Mouse (Mus musculus): ENCODE measurements around the gene Sprr2e. TPM values are rescaled to one million over a fixed set of nuclear protein-coding genes. Genes with fewer than 3 reads are reported as not detected.

Sprr2e gene
- polyA plus RNA-seq (2014; fragmentation: Nextera tagmentation; extraction: Ambion mirVana) = not detected in 2 replicates

- no peak within 1 kb of the TSS for H3K4me3 ChIP-seq (ENCODE audit: low read depth, low read length)
- H3K27ac ChIP-seq (replicated peaks; ENCODE audit: low read depth, low read length) = no peak within 1 kb of the TSS
- H3K9me3 ChIP-seq (ENCODE audit: control insufficient read depth, low read length) = no peaks in the 10 kb centered on the region
- no peak within 1 kb of the TSS for H3K9ac ChIP-seq (ENCODE audit: low read depth, low read length)
- 75% methylated on average over 2 of the region's 2 CpGs for WGBS
- no peaks in the 10 kb centered on the region for H3K27me3 ChIP-seq (replicated peaks; ENCODE audit: control insufficient read depth, insufficient read depth, low read length)
- DNase-seq (ENCODE audit: low spot score) (no peak), ATAC-seq (ENCODE audit: low read depth) (no peak)
- no peak within 1 kb of the TSS for H3K4me2 ChIP-seq (ENCODE audit: low read depth, low read length)
- no peaks in the 10 kb centered on the region for H3K36me3 ChIP-seq (ENCODE audit: control insufficient read depth, insufficient read depth, low read length)
- no peaks in the 10 kb centered on the region for H3K4me1 ChIP-seq (ENCODE audit: control insufficient read depth, insufficient read depth, low read length)
These were observed at the start of gene Sprr2e for GRCm38 (mm10) chr3:92351843-92352242. Gene Sprr2e (plus strand): TSS chr3:92352143.

- Histone ChIP-seq H3K27me3 (replicated peaks; ENCODE audit: control insufficient read depth, insufficient read depth, low read length) (no peaks in the 10 kb centered on the region), H3K9ac (ENCODE audit: low read depth, low read length) (no peak overlapping the region), H3K36me3 (ENCODE audit: control insufficient read depth, insufficient read depth, low read length) (no peaks in the 10 kb centered on the region), H3K4me2 (ENCODE audit: low read depth, low read length) (no peak overlapping the region), H3K4me3 (ENCODE audit: low read depth, low read length) (no peak overlapping the region), H3K4me1 (ENCODE audit: control insufficient read depth, insufficient read depth, low read length) (no peaks in the 10 kb centered on the region), H3K9me3 (ENCODE audit: control insufficient read depth, low read length) (no peaks in the 10 kb centered on the region), H3K27ac (replicated peaks; ENCODE audit: low read depth, low read length) (no peak overlapping the region)
- ATAC-seq (ENCODE audit: low read depth) (no peak), DNase-seq (ENCODE audit: low spot score) (no peak)
- WGBS = 90% methylated on average over 1 of the region's 1 CpGs
These were observed 44.5 kb upstream of the Sprr2e start for GRCm38 (mm10) chr3:92307406-92307805.

GRCm38 (mm10) chr3:92316320-92316719 is 35.6 kb upstream of the Sprr2e start, which contains the start of gene Sprr2b:
Gene Sprr2b (plus strand): TSS chr3:92316620.
- DNase-seq (ENCODE audit: low spot score) (no peak), ATAC-seq (ENCODE audit: low read depth) (no peak)
- 65% methylated on average over 2 of the region's 2 CpGs for WGBS
- Histone ChIP-seq H3K4me1 (ENCODE audit: control insufficient read depth, insufficient read depth, low read length) (no peaks in the 10 kb centered on the region), H3K9me3 (ENCODE audit: control insufficient read depth, low read length) (no peaks in the 10 kb centered on the region), H3K4me3 (ENCODE audit: low read depth, low read length) (no peak within 1 kb of the TSS), H3K4me2 (ENCODE audit: low read depth, low read length) (no peak within 1 kb of the TSS), H3K9ac (ENCODE audit: low read depth, low read length) (no peak within 1 kb of the TSS), H3K27me3 (replicated peaks; ENCODE audit: control insufficient read depth, insufficient read depth, low read length) (no peaks in the 10 kb centered on the region), H3K27ac (replicated peaks; ENCODE audit: low read depth, low read length) (no peak within 1 kb of the TSS), H3K36me3 (ENCODE audit: control insufficient read depth, insufficient read depth, low read length) (no peaks in the 10 kb centered on the region)

GRCm38 (mm10) chr3:92317384-92317783 is 34.6 kb upstream of the Sprr2e start:
- Histone ChIP-seq H3K4me1 (ENCODE audit: control insufficient read depth, insufficient read depth, low read length) (no peaks in the 10 kb centered on the region), H3K36me3 (ENCODE audit: control insufficient read depth, insufficient read depth, low read length) (no peaks in the 10 kb centered on the region), H3K9ac (ENCODE audit: low read depth, low read length) (no peak overlapping the region), H3K9me3 (ENCODE audit: control insufficient read depth, low read length) (no peaks in the 10 kb centered on the region), H3K4me2 (ENCODE audit: low read depth, low read length) (no peak overlapping the region), H3K4me3 (ENCODE audit: low read depth, low read length) (no peak overlapping the region), H3K27ac (replicated peaks; ENCODE audit: low read depth, low read length) (no peak overlapping the region), H3K27me3 (replicated peaks; ENCODE audit: control insufficient read depth, insufficient read depth, low read length) (no peaks in the 10 kb centered on the region)
- WGBS = 67% methylated on average over 2 of the region's 2 CpGs
- no peak for DNase-seq (ENCODE audit: low spot score)
- no peak for ATAC-seq (ENCODE audit: low read depth)

- no peak overlapping the region for H3K27ac ChIP-seq (replicated peaks; ENCODE audit: low read depth, low read length)
- H3K4me1 ChIP-seq (ENCODE audit: control insufficient read depth, insufficient read depth, low read length) = no peaks in the 10 kb centered on the region
- no peaks in the 10 kb centered on the region for H3K9me3 ChIP-seq (ENCODE audit: control insufficient read depth, low read length)
- DNase-seq (ENCODE audit: low spot score) (no peak), ATAC-seq (ENCODE audit: low read depth) (no peak)
- H3K4me2 ChIP-seq (ENCODE audit: low read depth, low read length) = no peak overlapping the region
- no peak overlapping the region for H3K9ac ChIP-seq (ENCODE audit: low read depth, low read length)
- no peak overlapping the region for H3K4me3 ChIP-seq (ENCODE audit: low read depth, low read length)
- WGBS = 71% methylated on average over 1 of the region's 1 CpGs
- no peaks in the 10 kb centered on the region for H3K27me3 ChIP-seq (replicated peaks; ENCODE audit: control insufficient read depth, insufficient read depth, low read length)
- no peaks in the 10 kb centered on the region for H3K36me3 ChIP-seq (ENCODE audit: control insufficient read depth, insufficient read depth, low read length)
These were observed 15.7 kb upstream of the Sprr2e start for GRCm38 (mm10) chr3:92336278-92336677.

GRCm38 (mm10) chr3:92338840-92339239 is 13.1 kb upstream of the Sprr2e start, which contains the start of gene Sprr2d:
Gene Sprr2d (plus strand): TSS chr3:92339140.
- no peaks in the 10 kb centered on the region for H3K27me3 ChIP-seq (replicated peaks; ENCODE audit: control insufficient read depth, insufficient read depth, low read length)
- no peaks in the 10 kb centered on the region for H3K36me3 ChIP-seq (ENCODE audit: control insufficient read depth, insufficient read depth, low read length)
- H3K9me3 ChIP-seq (ENCODE audit: control insufficient read depth, low read length) = no peaks in the 10 kb centered on the region
- DNase-seq (ENCODE audit: low spot score) (no peak), ATAC-seq (ENCODE audit: low read depth) (no peak)
- H3K27ac ChIP-seq (replicated peaks; ENCODE audit: low read depth, low read length) = no peak within 1 kb of the TSS
- 88% methylated on average over 5 of the region's 5 CpGs for WGBS
- no peak within 1 kb of the TSS for H3K4me3 ChIP-seq (ENCODE audit: low read depth, low read length)
- H3K9ac ChIP-seq (ENCODE audit: low read depth, low read length) = no peak within 1 kb of the TSS
- H3K4me2 ChIP-seq (ENCODE audit: low read depth, low read length) = no peak within 1 kb of the TSS
- H3K4me1 ChIP-seq (ENCODE audit: control insufficient read depth, insufficient read depth, low read length) = no peaks in the 10 kb centered on the region

- Histone ChIP-seq H3K9ac (ENCODE audit: low read depth, low read length) (no peak overlapping the region), H3K36me3 (ENCODE audit: control insufficient read depth, insufficient read depth, low read length) (no peaks in the 10 kb centered on the region), H3K4me2 (ENCODE audit: low read depth, low read length) (no peak overlapping the region), H3K27me3 (replicated peaks; ENCODE audit: control insufficient read depth, insufficient read depth, low read length) (no peaks in the 10 kb centered on the region), H3K9me3 (ENCODE audit: control insufficient read depth, low read length) (no peaks in the 10 kb centered on the region), H3K4me1 (ENCODE audit: control insufficient read depth, insufficient read depth, low read length) (no peaks in the 10 kb centered on the region), H3K4me3 (ENCODE audit: low read depth, low read length) (no peak overlapping the region), H3K27ac (replicated peaks; ENCODE audit: low read depth, low read length) (no peak overlapping the region)
- ATAC-seq (ENCODE audit: low read depth) (no peak), DNase-seq (ENCODE audit: low spot score) (no peak)
These were observed 9.7 kb downstream of the Sprr2e start for GRCm38 (mm10) chr3:92361619-92362018.

GRCm38 (mm10) chr3:92364887-92365286 is 12.9 kb downstream of the Sprr2e start, which contains the start of gene Sprr2f:
Gene Sprr2f (plus strand): TSS chr3:92365187.
- DNase-seq (ENCODE audit: low spot score) (no peak), ATAC-seq (ENCODE audit: low read depth) (no peak)
- Histone ChIP-seq H3K4me1 (ENCODE audit: control insufficient read depth, insufficient read depth, low read length) (no peaks in the 10 kb centered on the region), H3K4me2 (ENCODE audit: low read depth, low read length) (no peak within 1 kb of the TSS), H3K36me3 (ENCODE audit: control insufficient read depth, insufficient read depth, low read length) (no peaks in the 10 kb centered on the region), H3K9ac (ENCODE audit: low read depth, low read length) (no peak within 1 kb of the TSS), H3K9me3 (ENCODE audit: control insufficient read depth, low read length) (no peaks in the 10 kb centered on the region), H3K27ac (replicated peaks; ENCODE audit: low read depth, low read length) (no peak within 1 kb of the TSS), H3K27me3 (replicated peaks; ENCODE audit: control insufficient read depth, insufficient read depth, low read length) (no peaks in the 10 kb centered on the region), H3K4me3 (ENCODE audit: low read depth, low read length) (no peak within 1 kb of the TSS)
- 59% methylated on average over 3 of the region's 3 CpGs for WGBS

- Histone ChIP-seq H3K9ac (ENCODE audit: low read depth, low read length) (no peak overlapping the region), H3K4me1 (ENCODE audit: control insufficient read depth, insufficient read depth, low read length) (no peaks in the 10 kb centered on the region), H3K9me3 (ENCODE audit: control insufficient read depth, low read length) (no peaks in the 10 kb centered on the region), H3K4me2 (ENCODE audit: low read depth, low read length) (no peak overlapping the region), H3K27me3 (replicated peaks; ENCODE audit: control insufficient read depth, insufficient read depth, low read length) (no peaks in the 10 kb centered on the region), H3K27ac (replicated peaks; ENCODE audit: low read depth, low read length) (no peak overlapping the region), H3K36me3 (ENCODE audit: control insufficient read depth, insufficient read depth, low read length) (no peaks in the 10 kb centered on the region), H3K4me3 (ENCODE audit: low read depth, low read length) (no peak overlapping the region)
- DNase-seq (ENCODE audit: low spot score) (no peak), ATAC-seq (ENCODE audit: low read depth) (no peak)
- WGBS = 81% methylated on average over 2 of the region's 2 CpGs
These were observed 21.7 kb downstream of the Sprr2e start for GRCm38 (mm10) chr3:92373613-92374012.
